Comparison of ENCODE assay signal across 8 mouse cellular contexts in genomic region chr2:119619002-119619401, GRCm38 (mm10). TPM values are rescaled to one million over a fixed set of nuclear protein-coding genes. Genes with fewer than 3 reads are reported as not detected.
DNase-seq lines count a peak whose midpoint lies in the region; ATAC-seq and TF ChIP-seq lines count a peak whose summit lies in the region.
"Not testable (repeated sequence)": the region's sequence is repeated elsewhere in the genome, so short reads cannot be mapped to it uniquely, and the experiment has no call there.

No protein-coding gene starts in this region.

- not testable (repeated sequence) for ATAC-seq in embryonic facial prominence, embryonic 12.5 days (ENCODE audit: insufficient number of reproducible peaks, insufficient read depth, low FRiP score, low TSS enrichment); forebrain, postnatal 0 days; hindbrain, embryonic 11.5 days (ENCODE audit: low FRiP score); kidney, embryonic 14.5 days (ENCODE audit: low FRiP score, low TSS enrichment); liver, embryonic 11.5 days (replicated peaks; ENCODE audit: low FRiP score); neural tube, embryonic 14.5 days (ENCODE audit: low read depth)

- TF ChIP-seq CTCF in E14TG2a.4 (conservative IDR thresholded peaks at IDR 0.05; ENCODE audit: low read length); forebrain, postnatal 0 days (IDR thresholded peaks at IDR 0.05; ENCODE audit: low read depth): not testable (repeated sequence)

- peaks cover 36% of the 10 kb centered on the region for H3K4me1 ChIP-seq in E14TG2a.4 (replicated peaks; ENCODE audit: low read depth, low read length)
- peaks cover 26% of the 10 kb centered on the region for H3K4me1 ChIP-seq in embryonic facial prominence, embryonic 12.5 days
- not testable (repeated sequence) for H3K4me1 ChIP-seq in forebrain, postnatal 0 days (ENCODE audit: insufficient read depth); hindbrain, embryonic 11.5 days (replicated peaks; ENCODE audit: control insufficient read depth, insufficient read depth, low read length); neural tube, embryonic 14.5 days (ENCODE audit: control insufficient read depth, insufficient read depth, low read length)
- H3K4me1 ChIP-seq in kidney, embryonic 14.5 days (ENCODE audit: control insufficient read depth, insufficient read depth, low read length), result peaks cover 16% of the 10 kb centered on the region
- H3K4me1 ChIP-seq in liver, embryonic 11.5 days (replicated peaks; ENCODE audit: control insufficient read depth, insufficient read depth, low read length), result peaks cover 11% of the 10 kb centered on the region
- peaks cover 40% of the 10 kb centered on the region for H3K4me1 ChIP-seq in megakaryocyte, embryonic 14.5 days

- H3K4me2 ChIP-seq in embryonic facial prominence, embryonic 12.5 days (replicated peaks), result peak overlapping the region; percentile 62
- peak overlapping the region; percentile 83 for H3K4me2 ChIP-seq in forebrain, postnatal 0 days (ENCODE audit: low read depth)
- peak overlapping the region; percentile 50 for H3K4me2 ChIP-seq in hindbrain, embryonic 11.5 days (replicated peaks; ENCODE audit: low read depth, low read length)
- peak overlapping the region; percentile 70 for H3K4me2 ChIP-seq in kidney, embryonic 14.5 days (replicated peaks; ENCODE audit: low read depth, low read length)
- H3K4me2 ChIP-seq in liver, embryonic 11.5 days, result peak overlapping the region; percentile 62
- peak overlapping the region; percentile 99 for H3K4me2 ChIP-seq in neural tube, embryonic 14.5 days (ENCODE audit: low read depth, low read length)

- peak overlapping the region; percentile 97 for H3K4me3 ChIP-seq in E14TG2a.4 (replicated peaks; ENCODE audit: low read length)
- H3K4me3 ChIP-seq in embryonic facial prominence, embryonic 12.5 days, result peak overlapping the region; percentile 87
- peak overlapping the region; percentile 76 for H3K4me3 ChIP-seq in forebrain, postnatal 0 days (ENCODE audit: low read depth, low read length)
- peak overlapping the region; percentile 80 for H3K4me3 ChIP-seq in hindbrain, embryonic 11.5 days (ENCODE audit: low read depth, low read length)
- peak overlapping the region; percentile 61 for H3K4me3 ChIP-seq in kidney, embryonic 14.5 days (ENCODE audit: low read length)
- H3K4me3 ChIP-seq in liver, embryonic 11.5 days (ENCODE audit: low read depth, low read length), result peak overlapping the region; percentile 88
- H3K4me3 ChIP-seq in megakaryocyte, embryonic 14.5 days (replicated peaks), result peak overlapping the region; percentile 97
- H3K4me3 ChIP-seq in neural tube, embryonic 14.5 days (ENCODE audit: low read depth, low read length), result peak overlapping the region; percentile 69

- peak overlapping the region; percentile 76 for H3K27ac ChIP-seq in embryonic facial prominence, embryonic 12.5 days
- not testable (repeated sequence) for H3K27ac ChIP-seq in forebrain, postnatal 0 days (ENCODE audit: low read depth, low read length); hindbrain, embryonic 11.5 days (ENCODE audit: low read depth, low read length); neural tube, embryonic 14.5 days (ENCODE audit: low read depth, low read length)
- 0 out of 2 replicates have a peak overlapping the region, but pooled peaks have one; percentile 9 for H3K27ac ChIP-seq in kidney, embryonic 14.5 days (ENCODE audit: low read depth, low read length)
- H3K27ac ChIP-seq in liver, embryonic 11.5 days (ENCODE audit: low read depth, low read length), result peak overlapping the region; percentile 75

- not testable (repeated sequence) for H3K9me3 ChIP-seq in E14TG2a.4 (ENCODE audit: low read length); embryonic facial prominence, embryonic 12.5 days; forebrain, postnatal 0 days (ENCODE audit: low read length); hindbrain, embryonic 11.5 days (ENCODE audit: control insufficient read depth, low read length); kidney, embryonic 14.5 days (ENCODE audit: control insufficient read depth, low read length); liver, embryonic 11.5 days (ENCODE audit: control insufficient read depth, low read length); megakaryocyte, embryonic 14.5 days; neural tube, embryonic 14.5 days (ENCODE audit: control insufficient read depth, low read length)

- not testable (repeated sequence) for H3K27me3 ChIP-seq in E14TG2a.4 (ENCODE audit: insufficient read depth, low read length); embryonic facial prominence, embryonic 12.5 days; forebrain, postnatal 0 days (ENCODE audit: insufficient read depth, low read length); hindbrain, embryonic 11.5 days (ENCODE audit: control insufficient read depth, insufficient read depth, low read length); kidney, embryonic 14.5 days (ENCODE audit: control insufficient read depth, insufficient read depth, low read length); liver, embryonic 11.5 days (replicated peaks; ENCODE audit: control insufficient read depth, insufficient read depth, low read length); megakaryocyte, embryonic 14.5 days (replicated peaks); neural tube, embryonic 14.5 days (ENCODE audit: control insufficient read depth, insufficient read depth, low read length)

- 15% methylated on average over 6 of the region's 6 CpGs for WGBS in embryonic facial prominence, embryonic 12.5 days
- WGBS in forebrain, postnatal 0 days, result 7% methylated on average over 6 of the region's 6 CpGs
- 20% methylated on average over 6 of the region's 6 CpGs for WGBS in hindbrain, embryonic 11.5 days
- WGBS in kidney, embryonic 14.5 days, result 11% methylated on average over 6 of the region's 6 CpGs
- WGBS in liver, embryonic 11.5 days, result 8% methylated on average over 6 of the region's 6 CpGs
- 19% methylated on average over 6 of the region's 6 CpGs for WGBS in neural tube, embryonic 14.5 days

- H3K36me3 ChIP-seq in E14TG2a.4 (ENCODE audit: insufficient read depth, low read length), result peaks cover 38% of the 10 kb centered on the region
- not testable (repeated sequence) for H3K36me3 ChIP-seq in embryonic facial prominence, embryonic 12.5 days; forebrain, postnatal 0 days (ENCODE audit: insufficient read depth); hindbrain, embryonic 11.5 days (ENCODE audit: control insufficient read depth, insufficient read depth, low read length); kidney, embryonic 14.5 days (ENCODE audit: control insufficient read depth, insufficient read depth, low read length); liver, embryonic 11.5 days (ENCODE audit: control insufficient read depth, insufficient read depth, low read length); neural tube, embryonic 14.5 days (ENCODE audit: control insufficient read depth, insufficient read depth, low read length)
- H3K36me3 ChIP-seq in megakaryocyte, embryonic 14.5 days (replicated peaks; ENCODE audit: low read length), result peaks cover 11% of the 10 kb centered on the region

- not testable (repeated sequence) for DNase-seq in forebrain, postnatal 0 days; hindbrain, embryonic 11.5 days (ENCODE audit: low spot score); liver, embryonic 11.5 days (ENCODE audit: low spot score)

- peak overlapping the region; percentile 47 for H3K9ac ChIP-seq in embryonic facial prominence, embryonic 12.5 days
- H3K9ac ChIP-seq in forebrain, postnatal 0 days; neural tube, embryonic 14.5 days (replicated peaks; ENCODE audit: low read depth, low read length): not testable (repeated sequence)
- H3K9ac ChIP-seq in hindbrain, embryonic 11.5 days (ENCODE audit: low read depth, low read length), result peak overlapping the region; percentile 34
- H3K9ac ChIP-seq in kidney, embryonic 14.5 days (ENCODE audit: low read depth, low read length), result peak overlapping the region; percentile 51
- H3K9ac ChIP-seq in liver, embryonic 11.5 days (ENCODE audit: low read depth, low read length), result peak overlapping the region; percentile 83

RNA-seq across cellular contexts. Expression of gene Oip5, which starts 0.7 kb away (rescaled TPM):
- 27.0 and 27.1 TPM in 2 replicates for polyA plus RNA-seq in embryonic facial prominence, embryonic 12.5 days (2016; fragmentation: Nextera tagmentation; extraction: Ambion mirVana)
- 2.8 and 5.4 TPM in 2 replicates for total RNA-seq in forebrain, postnatal 0 days (2014; rRNA removed)
- polyA plus RNA-seq in forebrain, postnatal 0 days (2015; fragmentation: Nextera tagmentation; extraction: Ambion mirVana), result 3.1 and 4.5 TPM in 2 replicates
- polyA plus RNA-seq in hindbrain, embryonic 11.5 days (2014; fragmentation: Nextera tagmentation; extraction: Ambion mirVana), result 30.7 and 33.2 TPM in 2 replicates
- 35.5 and 38.6 TPM in 2 replicates for polyA plus RNA-seq in kidney, embryonic 14.5 days (2014; fragmentation: Nextera tagmentation; extraction: Ambion mirVana)
- 42.0 and 47.7 TPM in 2 replicates for polyA plus RNA-seq in liver, embryonic 11.5 days (2014; fragmentation: Nextera tagmentation; extraction: Ambion mirVana)
- 4.8 TPM in 1 of 2 replicates, not detected in the other for polyA plus RNA-seq in megakaryocyte, embryonic 14.5 days (2012; ENCODE audit: insufficient read depth, low replicate concordance)
- polyA plus RNA-seq in neural tube, embryonic 14.5 days (2014; fragmentation: Nextera tagmentation; extraction: Ambion mirVana), result 2.7 and 4.0 TPM in 2 replicates

RNA-seq across cellular contexts. Expression of gene Nusap1, which starts 0.9 kb away (rescaled TPM):
- polyA plus RNA-seq in embryonic facial prominence, embryonic 12.5 days (2016; fragmentation: Nextera tagmentation; extraction: Ambion mirVana), result 75.1 and 82.1 TPM in 2 replicates
- 6.1 and 7.6 TPM in 2 replicates for total RNA-seq in forebrain, postnatal 0 days (2014; rRNA removed)
- polyA plus RNA-seq in forebrain, postnatal 0 days (2015; fragmentation: Nextera tagmentation; extraction: Ambion mirVana), result 8.1 and 8.6 TPM in 2 replicates
- 87.1 and 89.1 TPM in 2 replicates for polyA plus RNA-seq in hindbrain, embryonic 11.5 days (2014; fragmentation: Nextera tagmentation; extraction: Ambion mirVana)
- 77.2 and 97.7 TPM in 2 replicates for polyA plus RNA-seq in kidney, embryonic 14.5 days (2014; fragmentation: Nextera tagmentation; extraction: Ambion mirVana)
- 76.5 and 88.3 TPM in 2 replicates for polyA plus RNA-seq in liver, embryonic 11.5 days (2014; fragmentation: Nextera tagmentation; extraction: Ambion mirVana)
- polyA plus RNA-seq in megakaryocyte, embryonic 14.5 days (2012; ENCODE audit: insufficient read depth, low replicate concordance), result 1.3 TPM in 1 of 2 replicates, not detected in the other
- 5.6 and 8.5 TPM in 2 replicates for polyA plus RNA-seq in neural tube, embryonic 14.5 days (2014; fragmentation: Nextera tagmentation; extraction: Ambion mirVana)

RNA-seq across cellular contexts. Expression of gene Ndufaf1, which starts 43.6 kb away (rescaled TPM):
- polyA plus RNA-seq in embryonic facial prominence, embryonic 12.5 days (2016; fragmentation: Nextera tagmentation; extraction: Ambion mirVana), result 46.6 and 50.7 TPM in 2 replicates
- 26.9 and 27.6 TPM in 2 replicates for total RNA-seq in forebrain, postnatal 0 days (2014; rRNA removed)
- 41.3 and 42.0 TPM in 2 replicates for polyA plus RNA-seq in forebrain, postnatal 0 days (2015; fragmentation: Nextera tagmentation; extraction: Ambion mirVana)
- polyA plus RNA-seq in hindbrain, embryonic 11.5 days (2014; fragmentation: Nextera tagmentation; extraction: Ambion mirVana), result 42.1 TPM in 2 replicates
- 40.3 and 45.4 TPM in 2 replicates for polyA plus RNA-seq in kidney, embryonic 14.5 days (2014; fragmentation: Nextera tagmentation; extraction: Ambion mirVana)
- 64.6 and 66.9 TPM in 2 replicates for polyA plus RNA-seq in liver, embryonic 11.5 days (2014; fragmentation: Nextera tagmentation; extraction: Ambion mirVana)
- polyA plus RNA-seq in megakaryocyte, embryonic 14.5 days (2012; ENCODE audit: insufficient read depth, low replicate concordance), result 1.1 and 1.6 TPM in 2 replicates
- polyA plus RNA-seq in neural tube, embryonic 14.5 days (2014; fragmentation: Nextera tagmentation; extraction: Ambion mirVana), result 39.9 and 40.8 TPM in 2 replicates

RNA-seq across cellular contexts. Expression of gene Rtf1, which starts 55.9 kb away (rescaled TPM):
- polyA plus RNA-seq in embryonic facial prominence, embryonic 12.5 days (2016; fragmentation: Nextera tagmentation; extraction: Ambion mirVana), result 71.0 and 74.1 TPM in 2 replicates
- 28.0 and 33.5 TPM in 2 replicates for total RNA-seq in forebrain, postnatal 0 days (2014; rRNA removed)
- 49.6 and 68.6 TPM in 2 replicates for polyA plus RNA-seq in forebrain, postnatal 0 days (2015; fragmentation: Nextera tagmentation; extraction: Ambion mirVana)
- 32.5 and 40.8 TPM in 2 replicates for polyA plus RNA-seq in hindbrain, embryonic 11.5 days (2014; fragmentation: Nextera tagmentation; extraction: Ambion mirVana)
- 34.3 and 53.7 TPM in 2 replicates for polyA plus RNA-seq in kidney, embryonic 14.5 days (2014; fragmentation: Nextera tagmentation; extraction: Ambion mirVana)
- 21.5 and 25.3 TPM in 2 replicates for polyA plus RNA-seq in liver, embryonic 11.5 days (2014; fragmentation: Nextera tagmentation; extraction: Ambion mirVana)
- polyA plus RNA-seq in megakaryocyte, embryonic 14.5 days (2012; ENCODE audit: insufficient read depth, low replicate concordance), result 19.2 and 81.2 TPM in 2 replicates
- polyA plus RNA-seq in neural tube, embryonic 14.5 days (2014; fragmentation: Nextera tagmentation; extraction: Ambion mirVana), result 41.3 and 48.9 TPM in 2 replicates

Comparison
In these comparisons a context has a peak if more than half of its experiments do, and no peak if none do; other contexts are left out.
1. RNA of gene Ndufaf1, which starts 43.6 kb away (polyA plus RNA-seq): 64.6 to 66.9 TPM in liver, embryonic 11.5 days, 46.6 to 50.7 TPM in embryonic facial prominence, embryonic 12.5 days, 40.3 to 45.4 TPM in kidney, embryonic 14.5 days, 42.1 TPM in hindbrain, embryonic 11.5 days, 41.3 to 42.0 TPM in forebrain, postnatal 0 days and 39.9 to 40.8 TPM in neural tube, embryonic 14.5 days; 1.1 to 1.6 TPM in megakaryocyte, embryonic 14.5 days; every median in the first group is over 10 times any median in the second.
2. Peak in every context shown above with its lines, with median percentiles within 50 percentile points of each other: H3K4me3 ChIP-seq and H3K4me2 ChIP-seq.